Mouse (Mus musculus) kidney, embryonic 15.5 days (tissue): ENCODE measurements around the gene Selenbp1. TPM values are rescaled to one million over a fixed set of nuclear protein-coding genes. Genes with fewer than 3 reads are reported as not detected.

Experiments used
- ATAC-seq: fragments of 200-750 bp; cut with Nextera tagmentation; replicated peaks from 2 replicates; pipeline ENCODE4 v1.8.0; 2017; ENCODE audit warnings: moderate TSS enrichment; ENCODE audit not compliant: low FRiP score
- H3K27ac ChIP-seq: fragments of 300-500 bp; sonication (generic); 2 replicates; pipeline ENCODE4 v1.5.1; 2015; ENCODE audit warnings: mild to moderate bottlenecking, inconsistent platforms
- H3K27me3 ChIP-seq: fragments of 300-500 bp; sonication (generic); 2 replicates; pipeline ENCODE4 v1.6.1; 2015; ENCODE audit warnings: inconsistent platforms
- H3K36me3 ChIP-seq: fragments of 300-500 bp; sonication (generic); 2 replicates; pipeline ENCODE4 v1.6.1; 2015; ENCODE audit warnings: inconsistent platforms
- H3K4me1 ChIP-seq: fragments of 300-500 bp; sonication (generic); 2 replicates; pipeline ENCODE4 v1.6.1; 2015; ENCODE audit warnings: inconsistent platforms
- H3K4me2 ChIP-seq: fragments of 300-500 bp; sonication (generic); 2 replicates; pipeline ENCODE4 v1.6.1; 2015; ENCODE audit warnings: moderate library complexity, mild to moderate bottlenecking, inconsistent platforms
- H3K4me3 ChIP-seq: fragments of 300-500 bp; sonication (generic); replicated peaks from 2 replicates; pipeline ENCODE4 v1.5.1; 2015; ENCODE audit warnings: mild to moderate bottlenecking, inconsistent platforms
- H3K9ac ChIP-seq: fragments of 300-500 bp; sonication (generic); 2 replicates; pipeline ENCODE4 v1.6.1; 2015; ENCODE audit warnings: mild to moderate bottlenecking, inconsistent platforms
- H3K9me3 ChIP-seq: fragments of 300-500 bp; sonication (generic); replicated peaks from 2 replicates; pipeline ENCODE4 v1.6.1; 2016; ENCODE audit warnings: inconsistent platforms
- WGBS: fragments of 180-500 bp; shearing (Covaris S2); methylation state at CpG from one replicate; pipeline ENCODE4 v1.1.7; 2015; ENCODE audit warnings: mixed read lengths; 5-methylcytosine and 5-hydroxymethylcytosine counted together
- polyA plus RNA-seq: library from polyadenylated mRNA; unstranded; fragments of >200 nt; fragmentation: Nextera tagmentation; extraction: Ambion mirVana; gene quantifications from 2 replicates; pipeline ENCODE4 v1.2.1, GENCODE M21; 2015

The Selenbp1 gene
- polyA plus RNA-seq, 1 experiment from 2014 or later = 62.4 TPM

GRCm38 (mm10) chr3:94960322-94960721 is 27.5 kb downstream of the Selenbp1 start:
- Histone ChIP-seq H3K4me3 (no peak overlapping the region), H3K4me2 (no peak overlapping the region), H3K27me3 (no peaks in the 10 kb centered on the region), H3K9me3 (no peaks in the 10 kb centered on the region), H3K36me3 (peaks cover 42% of the 10 kb centered on the region), H3K4me1 (peaks cover 15% of the 10 kb centered on the region), H3K9ac (no peak overlapping the region), H3K27ac (no peak overlapping the region)
- no peak for ATAC-seq
- WGBS = 60% methylated on average over 5 of the region's 5 CpGs

- WGBS = 97% methylated on average over 1 of the region's 1 CpGs
- no peaks in the 10 kb centered on the region for H3K9me3 ChIP-seq
- H3K4me1 ChIP-seq = peaks cover 4% of the 10 kb centered on the region; the same call in 1 of the 2 replicates
- no peak overlapping the region for H3K27ac ChIP-seq
- H3K36me3 ChIP-seq = no peaks in the 10 kb centered on the region
- H3K27me3 ChIP-seq = no peaks in the 10 kb centered on the region
- no peak overlapping the region for H3K4me2 ChIP-seq
- ATAC-seq = no peak
- H3K9ac ChIP-seq = no peak overlapping the region
- H3K4me3 ChIP-seq = no peak overlapping the region
Measured at GRCm38 (mm10) chr3:94964989-94965388, 32.1 kb downstream of the Selenbp1 start.

GRCm38 (mm10) chr3:94965878-94966277 is 33.0 kb downstream of the Selenbp1 start:
- Histone ChIP-seq H3K36me3 (no peaks in the 10 kb centered on the region), H3K27ac (no peak overlapping the region), H3K4me1 (no peaks in the 10 kb centered on the region), H3K9ac (no peak overlapping the region), H3K9me3 (no peaks in the 10 kb centered on the region), H3K4me2 (no peak overlapping the region), H3K27me3 (no peaks in the 10 kb centered on the region), H3K4me3 (no peak overlapping the region)
- no peak for ATAC-seq
- WGBS = 74% methylated on average over 1 of the region's 1 CpGs

GRCm38 (mm10) chr3:94972552-94972951 is 39.7 kb downstream of the Selenbp1 start:
- Histone ChIP-seq H3K36me3 (peaks cover 8% of the 10 kb centered on the region), H3K9ac (no peak overlapping the region), H3K4me3 (no peak overlapping the region), H3K4me1 (peaks cover 16% of the 10 kb centered on the region), H3K9me3 (no peaks in the 10 kb centered on the region), H3K27me3 (no peaks in the 10 kb centered on the region), H3K4me2 (no peak overlapping the region), H3K27ac (no peak overlapping the region)
- WGBS = 86% methylated on average over 3 of the region's 3 CpGs
- no peak for ATAC-seq

GRCm38 (mm10) chr3:94973620-94974019 is 40.8 kb downstream of the Selenbp1 start:
- WGBS = 91% methylated on average over 5 of the region's 5 CpGs
- H3K4me3 ChIP-seq = peak overlapping the region; percentile 95
- peaks cover 16% of the 10 kb centered on the region for H3K4me1 ChIP-seq
- no peak overlapping the region for H3K9ac ChIP-seq
- H3K27me3 ChIP-seq = no peaks in the 10 kb centered on the region
- no peak overlapping the region for H3K27ac ChIP-seq
- peaks cover 12% of the 10 kb centered on the region for H3K36me3 ChIP-seq
- no peaks in the 10 kb centered on the region for H3K9me3 ChIP-seq
- H3K4me2 ChIP-seq = peak overlapping the region; percentile 66
- no peak for ATAC-seq

GRCm38 (mm10) chr3:94974026-94974527 is 41.2 kb downstream of the Selenbp1 start:
- Histone ChIP-seq H3K27me3 (no peaks in the 10 kb centered on the region), H3K9ac (peak overlapping the region; percentile 95), H3K4me3 (peak overlapping the region; percentile 95), H3K27ac (peak overlapping the region; percentile 34; the same call in 1 of the 2 replicates), H3K9me3 (no peaks in the 10 kb centered on the region), H3K36me3 (peaks cover 15% of the 10 kb centered on the region), H3K4me1 (peaks cover 16% of the 10 kb centered on the region), H3K4me2 (peak overlapping the region; percentile 66)
- ATAC-seq = peak; percentile 38
- 18% methylated on average over 9 of the region's 9 CpGs for WGBS

GRCm38 (mm10) chr3:94974528-94975422 is 41.9 kb downstream of the Selenbp1 start, which contains the start of gene Pi4kb:
TSS of gene Pi4kb (plus strand) at chr3:94974731.
- peak; percentile 95 for ATAC-seq
- no peaks in the 10 kb centered on the region for H3K27me3 ChIP-seq
- peak within 1 kb of the TSS; percentile 66 for H3K4me2 ChIP-seq
- peak within 1 kb of the TSS; percentile 95 for H3K4me3 ChIP-seq
- H3K9ac ChIP-seq = peak within 1 kb of the TSS; percentile 95
- H3K27ac ChIP-seq = peak within 1 kb of the TSS; percentile 96
- H3K9me3 ChIP-seq = no peaks in the 10 kb centered on the region
- peaks cover 16% of the 10 kb centered on the region for H3K4me1 ChIP-seq
- under 1% methylated on average over 56 of the region's 57 CpGs for WGBS
- peaks cover 18% of the 10 kb centered on the region for H3K36me3 ChIP-seq

GRCm38 (mm10) chr3:94984312-94984711 is 51.5 kb downstream of the Selenbp1 start:
- peaks cover 75% of the 10 kb centered on the region for H3K36me3 ChIP-seq

GRCm38 (mm10) chr3:94985513-94985912 is 52.7 kb downstream of the Selenbp1 start:
- H3K9ac ChIP-seq = no peak overlapping the region
- peaks cover 78% of the 10 kb centered on the region for H3K36me3 ChIP-seq
- ATAC-seq = no peak
- H3K27ac ChIP-seq = no peak overlapping the region
- H3K4me2 ChIP-seq = no peak overlapping the region
- no peaks in the 10 kb centered on the region for H3K9me3 ChIP-seq
- peaks cover 12% of the 10 kb centered on the region for H3K4me1 ChIP-seq
- no peaks in the 10 kb centered on the region for H3K27me3 ChIP-seq
- WGBS = 95% methylated on average over 2 of the region's 2 CpGs
- no peak overlapping the region for H3K4me3 ChIP-seq

More at GRCm38 (mm10) chr3:94984312-94984711, 51.5 kb downstream of the Selenbp1 start:
- Histone ChIP-seq H3K4me1 (peaks cover 7% of the 10 kb centered on the region), H3K27me3 (no peaks in the 10 kb centered on the region), H3K27ac (no peak overlapping the region), H3K4me3 (no peak overlapping the region), H3K9ac (no peak overlapping the region), H3K9me3 (no peaks in the 10 kb centered on the region), H3K4me2 (no peak overlapping the region)
- ATAC-seq = no peak
- 92% methylated on average over 11 of the region's 11 CpGs for WGBS

GRCm38 (mm10) chr3:94987578-94987977 is 54.7 kb downstream of the Selenbp1 start:
- Histone ChIP-seq H3K4me1 (peaks cover 12% of the 10 kb centered on the region), H3K27ac (no peak overlapping the region)

GRCm38 (mm10) chr3:94989159-94989761 is 56.4 kb downstream of the Selenbp1 start:
- H3K27ac ChIP-seq = peak overlapping the region; percentile 42
- no peaks in the 10 kb centered on the region for H3K27me3 ChIP-seq
- no peak overlapping the region for H3K4me3 ChIP-seq
- no peaks in the 10 kb centered on the region for H3K9me3 ChIP-seq
- no peak overlapping the region for H3K9ac ChIP-seq
- H3K4me2 ChIP-seq = no peak overlapping the region
- ATAC-seq = no peak
- WGBS = 51% methylated on average over 9 of the region's 9 CpGs
- H3K36me3 ChIP-seq = peaks cover 75% of the 10 kb centered on the region
- H3K4me1 ChIP-seq = peaks cover 12% of the 10 kb centered on the region

More at GRCm38 (mm10) chr3:94987578-94987977, 54.7 kb downstream of the Selenbp1 start:
- no peak overlapping the region for H3K4me3 ChIP-seq
- no peaks in the 10 kb centered on the region for H3K27me3 ChIP-seq
- ATAC-seq = no peak
- no peaks in the 10 kb centered on the region for H3K9me3 ChIP-seq
- H3K36me3 ChIP-seq = peaks cover 73% of the 10 kb centered on the region
- H3K9ac ChIP-seq = no peak overlapping the region
- no peak overlapping the region for H3K4me2 ChIP-seq
